8 mouse cellular contexts compared by ENCODE assay signal in the genomic region with DNA sequence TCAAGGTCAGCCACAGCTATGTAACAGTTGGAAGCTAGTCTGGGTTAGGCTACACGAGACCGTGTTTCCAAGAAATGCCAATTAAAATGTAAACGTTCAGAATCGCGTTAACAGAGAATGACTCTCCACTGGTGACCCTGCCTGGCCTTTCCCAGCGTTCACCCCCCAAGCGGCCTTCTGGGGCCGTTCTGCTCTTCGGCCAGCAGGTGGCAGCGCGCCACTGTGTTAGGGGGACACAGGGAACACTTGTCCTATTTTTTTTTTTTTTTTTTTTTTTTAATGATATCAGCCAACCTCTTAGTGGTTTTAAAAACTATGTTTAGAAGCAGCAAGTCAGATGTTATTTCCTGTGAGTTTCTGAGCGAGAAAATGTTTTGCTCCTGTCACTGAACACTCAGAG.
DNase-seq lines count a peak whose midpoint lies in the region; ATAC-seq and TF ChIP-seq lines count a peak whose summit lies in the region.

No protein-coding gene starts in this region.

- no peak overlapping the region for H3ac ChIP-seq in C2C12 (ENCODE audit: control insufficient read depth, insufficient read length, low read depth)

- no peaks in the 10 kb centered on the region for H3K27me3 ChIP-seq in C2C12 (ENCODE audit: control insufficient read depth, insufficient read depth, insufficient read length)
- H3K27me3 ChIP-seq in kidney, embryonic 16.5 days (ENCODE audit: insufficient read depth, low read length), result 0 out of 2 replicates have a peak, but pooled peaks cover 4% of the 10 kb centered on the region
- no peaks in the 10 kb centered on the region for H3K27me3 ChIP-seq in liver, embryonic 16.5 days (ENCODE audit: control insufficient read depth, insufficient read depth, low read depth, low read length)
- no peaks in the 10 kb centered on the region for H3K27me3 ChIP-seq in neural tube, embryonic 11.5 days (ENCODE audit: control insufficient read depth, insufficient read depth, low read length)
- no peaks in the 10 kb centered on the region for H3K27me3 ChIP-seq in testis, adult 2 months (ENCODE audit: control insufficient read depth, insufficient read depth, low read length)

- no peak for TF ChIP-seq POLR2A in testis, adult 2 months (IDR thresholded peaks at IDR 0.05; ENCODE audit: control insufficient read depth, low read depth, low read length)

- no peak overlapping the region for H3K4me3 ChIP-seq in C2C12 (ENCODE audit: insufficient read depth, poor library complexity, severe bottlenecking)
- no peak overlapping the region for H3K4me3 ChIP-seq in kidney, embryonic 16.5 days (ENCODE audit: low read length)
- no peak overlapping the region for H3K4me3 ChIP-seq in liver, embryonic 16.5 days (ENCODE audit: low read depth, low read length)
- H3K4me3 ChIP-seq in neural tube, embryonic 11.5 days (ENCODE audit: low read depth, low read length), result no peak overlapping the region
- H3K4me3 ChIP-seq in testis, adult 2 months (ENCODE audit: control insufficient read depth, low read depth, low read length), result no peak overlapping the region

- H3K9ac ChIP-seq in kidney, embryonic 16.5 days (replicated peaks; ENCODE audit: low read length), result no peak overlapping the region
- H3K9ac ChIP-seq in liver, embryonic 16.5 days (ENCODE audit: low read depth, low read length), result no peak overlapping the region
- no peak overlapping the region for H3K9ac ChIP-seq in neural tube, embryonic 11.5 days (ENCODE audit: low read length)

- H3K36me3 ChIP-seq in C2C12 (ENCODE audit: control insufficient read depth, insufficient read depth), result no peaks in the 10 kb centered on the region
- H3K36me3 ChIP-seq in kidney, embryonic 16.5 days (ENCODE audit: insufficient read depth, low read length), result no peaks in the 10 kb centered on the region
- H3K36me3 ChIP-seq in liver, embryonic 16.5 days (ENCODE audit: control insufficient read depth, insufficient read depth), result no peaks in the 10 kb centered on the region
- H3K36me3 ChIP-seq in neural tube, embryonic 11.5 days (ENCODE audit: control insufficient read depth, insufficient read depth, low read length), result no peaks in the 10 kb centered on the region
- H3K36me3 ChIP-seq in testis, adult 2 months (ENCODE audit: control insufficient read depth, insufficient read depth, low read length), result no peaks in the 10 kb centered on the region

- WGBS in kidney, embryonic 16.5 days, result 2% methylated on average over 12 of the region's 12 CpGs
- under 1% methylated on average over 12 of the region's 12 CpGs for WGBS in liver, embryonic 16.5 days (ENCODE audit: insufficient replicate concordance)
- 2% methylated on average over 12 of the region's 12 CpGs for WGBS in neural tube, embryonic 11.5 days

- peak; percentile 39 for TF ChIP-seq CTCF in C2C12 (IDR thresholded peaks at IDR 0.05; ENCODE audit: control insufficient read depth, insufficient read depth, insufficient read length)
- peak; percentile 78 for TF ChIP-seq CTCF in testis, adult 2 months (IDR thresholded peaks at IDR 0.05; ENCODE audit: control insufficient read depth, insufficient read depth, insufficient replicate concordance, low read depth, low read length)

- H3K4me1 ChIP-seq in kidney, embryonic 16.5 days (ENCODE audit: insufficient read depth, low read length), result peaks cover 13% of the 10 kb centered on the region
- no peaks in the 10 kb centered on the region for H3K4me1 ChIP-seq in liver, embryonic 16.5 days (ENCODE audit: control insufficient read depth, low read depth, low read length)
- H3K4me1 ChIP-seq in neural tube, embryonic 11.5 days (ENCODE audit: control insufficient read depth, insufficient read depth, low read length), result no peaks in the 10 kb centered on the region
- H3K4me1 ChIP-seq in testis, adult 2 months (ENCODE audit: control insufficient read depth, insufficient read depth, low read length), result no peaks in the 10 kb centered on the region

- H3K27ac ChIP-seq in kidney, embryonic 16.5 days (ENCODE audit: low read length), result no peak overlapping the region
- H3K27ac ChIP-seq in liver, embryonic 16.5 days (ENCODE audit: low read length), result no peak overlapping the region
- no peak overlapping the region for H3K27ac ChIP-seq in neural tube, embryonic 11.5 days (ENCODE audit: low read depth, low read length)
- H3K27ac ChIP-seq in testis, adult 2 months (ENCODE audit: control insufficient read depth, insufficient read depth, low read depth, low read length), result no peak overlapping the region

- no peaks in the 10 kb centered on the region for H3K79me3 ChIP-seq in C2C12 (ENCODE audit: low read depth)

- H3K79me2 ChIP-seq in C2C12 (ENCODE audit: control insufficient read depth, insufficient read depth), result no peaks in the 10 kb centered on the region

- no peaks in the 10 kb centered on the region for H3K9me3 ChIP-seq in kidney, embryonic 16.5 days (ENCODE audit: low read length)
- no peaks in the 10 kb centered on the region for H3K9me3 ChIP-seq in liver, embryonic 16.5 days (replicated peaks; ENCODE audit: control insufficient read depth, low read length)
- H3K9me3 ChIP-seq in neural tube, embryonic 11.5 days (ENCODE audit: control insufficient read depth, low read length), result no peaks in the 10 kb centered on the region

- DNase-seq in adrenal gland, adult (ENCODE audit: inconsistent age in 2 of 2, low spot score in 1 of 2), result peak; percentile 64 to 88
- peak; percentile 82 for DNase-seq in embryo, embryonic 11 days
- peak; percentile 30 to 32 for DNase-seq in heart, adult 9 months (ENCODE audit: low spot score in 2 of 2)
- DNase-seq in neural tube, embryonic 11.5 days (ENCODE audit: low spot score), result peak; percentile 71

- H3K4me2 ChIP-seq in kidney, embryonic 16.5 days (replicated peaks; ENCODE audit: low read depth, low read length), result no peak overlapping the region; the same call in 1 of the 2 replicates
- H3K4me2 ChIP-seq in liver, embryonic 16.5 days (ENCODE audit: low read depth, low read length), result peak overlapping the region; percentile 58; the same call in 1 of the 2 replicates
- H3K4me2 ChIP-seq in neural tube, embryonic 11.5 days (ENCODE audit: low read depth), result no peak overlapping the region

- peak; percentile 13; the same call in 1 of the 2 replicates for ATAC-seq in kidney, embryonic 16.5 days (ENCODE audit: low FRiP score, low TSS enrichment)
- ATAC-seq in liver, embryonic 16.5 days (ENCODE audit: low read depth), result peak; percentile 41; the same call in 1 of the 2 replicates
- no peak for ATAC-seq in neural tube, embryonic 11.5 days (ENCODE audit: insufficient read depth, low FRiP score, low TSS enrichment)

TF ChIP-seq in C2C12, 6 proteins besides CTCF, POLR2A, EP300 and RAD21:
- TF ChIP-seq MYOG (IDR thresholded peaks at IDR 0.05; ENCODE audit: control insufficient read depth, extremely low read depth, insufficient read length) (no peak), FOSL1 (IDR thresholded peaks at IDR 0.05; ENCODE audit: insufficient read depth, low read length, poor library complexity, severe bottlenecking) (no peak), MYOD1 (IDR thresholded peaks at IDR 0.05; ENCODE audit: control insufficient read depth, insufficient read length, low read depth) (no peak), USF1 (IDR thresholded peaks at IDR 0.05; ENCODE audit: low read depth) (no peak), MAX (IDR thresholded peaks at IDR 0.05) (no peak)

Comparison
In these comparisons a context has a peak if more than half of its experiments do, and no peak if none do; other contexts are left out.
1. DNase-seq: peak in every context shown above with its lines; median percentile 82 in embryo, embryonic 11 days; 76 in adrenal gland, adult; 71 in neural tube, embryonic 11.5 days; 31 in heart, adult 9 months.